Mouse (Mus musculus) hindbrain, embryonic 12.5 days (tissue): ENCODE measurements around the gene Stmn1. TPM values are rescaled to one million over a fixed set of nuclear protein-coding genes. Genes with fewer than 3 reads are reported as not detected.

ENCODE experiments used
- microRNA-seq: library from miRNA; unstranded; fragments of <30 nt; microRNA quantifications from one replicate; pipeline ENCODE4, GENCODE M21; 2017
- polyA plus RNA-seq: library from polyadenylated mRNA; unstranded; fragments of >200 nt; fragmentation: Nextera tagmentation; extraction: Ambion mirVana; gene quantifications from 2 replicates; pipeline ENCODE4 v1.2.1, GENCODE M21; 2016

Gene Stmn1
- polyA plus RNA-seq, 1 experiment from 2014 or later: 4,582 TPM

Small RNA genes lying within 50 kb of the gene (microRNA-seq; reads per million reads assigned to microRNA genes)
- gene Gm23634: 1.1 reads per million

Other genes starting within 250 kb of the Stmn1 start
- not detected in 2 replicates for gene Catsper4, start 240.9 kb upstream of the Stmn1 start, polyA plus RNA-seq
- 0.46 and 1.3 TPM in 2 replicates for gene Cnksr1, start 229.9 kb upstream of the Stmn1 start, polyA plus RNA-seq
- 0.31 and 0.66 TPM in 2 replicates for gene E130218I03Rik, start 224.7 kb upstream of the Stmn1 start, polyA plus RNA-seq
- 18.3 TPM in 2 replicates for gene Zfp593, start 222.7 kb upstream of the Stmn1 start, polyA plus RNA-seq
- gene Gm30191, start 221.4 kb upstream of the Stmn1 start, polyA plus RNA-seq: 0.35 and 0.39 TPM in 2 replicates
- gene Grrp1, start 214.2 kb upstream of the Stmn1 start, polyA plus RNA-seq: 8.5 and 8.9 TPM in 2 replicates
- 30.8 and 32.5 TPM in 2 replicates for gene Pdik1l, start 180.4 kb upstream of the Stmn1 start, polyA plus RNA-seq
- gene Trim63, start 153.2 kb upstream of the Stmn1 start, polyA plus RNA-seq: 0.54 and 1.6 TPM in 2 replicates
- gene Slc30a2, start 125.1 kb upstream of the Stmn1 start, polyA plus RNA-seq: not detected in 2 replicates
- 1.2 and 1.7 TPM in 2 replicates for gene Extl1, start 84.5 kb upstream of the Stmn1 start, polyA plus RNA-seq
- gene Pafah2, start 72.0 kb upstream of the Stmn1 start, polyA plus RNA-seq: 9.2 and 10.7 TPM in 2 replicates
- 9.7 and 9.8 TPM in 2 replicates for gene Paqr7, start 28.4 kb downstream of the Stmn1 start, polyA plus RNA-seq
- 6.3 and 7.6 TPM in 2 replicates for gene Aunip, start 42.7 kb downstream of the Stmn1 start, polyA plus RNA-seq
- gene Mtfr1l, start 67.1 kb downstream of the Stmn1 start, polyA plus RNA-seq: 137 and 140 TPM in 2 replicates
- gene Selenon, start 83.8 kb downstream of the Stmn1 start, polyA plus RNA-seq: 36.7 and 42.8 TPM in 2 replicates
- 6.4 and 7.4 TPM in 2 replicates for gene Man1c1, start 236.0 kb downstream of the Stmn1 start, polyA plus RNA-seq